In the genomic region with DNA sequence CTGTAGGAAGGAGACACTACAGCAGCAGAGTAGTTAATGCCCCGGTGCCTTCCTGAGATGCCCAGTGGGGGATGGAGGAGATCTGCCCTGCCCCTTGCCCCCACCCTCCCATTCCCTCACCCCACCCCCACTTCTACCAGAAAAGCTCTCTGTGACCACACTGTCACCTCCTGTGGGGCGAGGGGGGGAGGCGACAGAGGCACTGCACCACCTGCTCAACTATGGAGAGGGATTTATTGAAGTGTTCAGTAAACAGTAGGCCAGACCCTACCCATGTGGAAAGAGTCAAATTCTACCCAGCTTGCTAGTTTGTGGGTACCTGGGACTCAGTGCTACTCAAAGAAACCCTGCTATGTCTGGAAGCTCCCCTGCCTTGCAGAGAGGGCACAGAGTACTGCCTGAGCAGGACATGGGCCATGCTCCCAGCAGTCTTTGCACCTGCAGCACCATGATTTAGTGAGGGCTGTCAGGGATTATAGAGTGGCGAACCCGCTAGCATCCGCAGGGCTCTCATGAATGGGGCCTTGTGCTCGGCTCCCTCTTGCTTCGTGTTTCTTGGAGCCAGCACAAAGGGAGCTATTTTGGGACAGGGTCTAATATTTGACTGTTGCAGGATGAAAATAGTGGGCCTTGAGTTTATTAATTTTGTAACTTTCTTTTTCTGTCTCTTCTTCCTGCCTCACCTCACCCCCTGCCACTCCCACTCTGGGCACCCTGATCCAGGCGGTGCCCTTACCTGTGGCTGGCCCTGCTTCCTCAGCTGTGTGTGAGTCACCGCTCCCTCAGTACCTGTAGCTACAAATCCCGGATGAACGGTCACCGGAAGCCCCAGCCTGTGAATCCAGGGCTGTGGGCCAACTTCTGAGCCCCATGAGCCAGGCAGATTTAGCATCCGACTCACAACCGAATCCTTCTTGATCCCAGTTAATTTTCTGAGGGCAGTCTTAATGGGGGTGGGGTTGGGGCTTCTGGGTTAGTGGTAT, we compare ENCODE assay signal across 14 mouse cellular contexts.
DNase-seq lines count a peak whose midpoint lies in the region; ATAC-seq and TF ChIP-seq lines count a peak whose summit lies in the region.
"Had no signal": no experiment of that assay in that cellular context is flagged by ENCODE, and none has a peak within 500 bp of the region (broad histone marks: within the 10 kb centered on the region; RNA-seq: fewer than 3 reads in every experiment).

No protein-coding gene starts in this region.

- H3K27ac ChIP-seq in kidney, embryonic 15.5 days, result no peak overlapping the region
- H3K27ac ChIP-seq in midbrain, embryonic 13.5 days, result no peak overlapping the region
- H3K27ac ChIP-seq in forebrain, embryonic 13.5 days, result no peak overlapping the region
- H3K27ac ChIP-seq: heart, embryonic 10.5 days; macrophage had no signal

- H3K4me3 ChIP-seq in kidney, embryonic 15.5 days (replicated peaks), result no peak overlapping the region
- no peak overlapping the region for H3K4me3 ChIP-seq in midbrain, embryonic 13.5 days (replicated peaks)
- no peak overlapping the region for H3K4me3 ChIP-seq in forebrain, embryonic 13.5 days
- H3K4me3 ChIP-seq: heart, embryonic 10.5 days had no signal

- no peak for TF ChIP-seq CTCF in brain, embryonic 14.5 days (IDR thresholded peaks at IDR 0.05; ENCODE audit: borderline replicate concordance, extremely low read depth, insufficient read depth, insufficient read length)

- H3K9me3 ChIP-seq in kidney, embryonic 15.5 days (replicated peaks), result no peaks in the 10 kb centered on the region
- H3K9me3 ChIP-seq in midbrain, embryonic 13.5 days, result peaks cover 9% of the 10 kb centered on the region; the same call in 1 of the 2 replicates
- H3K9me3 ChIP-seq in forebrain, embryonic 13.5 days (replicated peaks), result no peaks in the 10 kb centered on the region
- H3K9me3 ChIP-seq: heart, embryonic 10.5 days had no signal

- no peak for DNase-seq in kidney, postnatal 10 days
- DNase-seq in brain, embryonic 14.5 days (ENCODE audit: low read depth), result peak; percentile 44
- peak; percentile 24 for DNase-seq in gonadal fat pad, adult 2 months (ENCODE audit: low read depth)
- no peak for DNase-seq in frontal cortex, postnatal 36 days (ENCODE audit: low spot score in 2 of 2)
- DNase-seq in frontal cortex, postnatal 10 days (ENCODE audit: low spot score in 2 of 2), result no peak
- DNase-seq: adrenal gland, postnatal 36 days; cerebellum, adult 9-11 months; liver; spleen, adult 18-20 months had no signal

- H3K27me3 ChIP-seq in kidney, embryonic 15.5 days, result no peaks in the 10 kb centered on the region
- H3K27me3 ChIP-seq in midbrain, embryonic 13.5 days, result no peaks in the 10 kb centered on the region
- no peaks in the 10 kb centered on the region for H3K27me3 ChIP-seq in forebrain, embryonic 13.5 days

- no peak overlapping the region for H3K9ac ChIP-seq in kidney, embryonic 15.5 days
- H3K9ac ChIP-seq in midbrain, embryonic 13.5 days (replicated peaks), result no peak overlapping the region
- H3K9ac ChIP-seq in forebrain, embryonic 13.5 days, result no peak overlapping the region

- H3K4me2 ChIP-seq in kidney, embryonic 15.5 days, result no peak overlapping the region
- H3K4me2 ChIP-seq in midbrain, embryonic 13.5 days (replicated peaks), result no peak overlapping the region
- H3K4me2 ChIP-seq in forebrain, embryonic 13.5 days, result no peak overlapping the region

- 0 out of 2 replicates have a peak, but pooled peaks have one; percentile 18 for ATAC-seq in kidney, embryonic 15.5 days (replicated peaks; ENCODE audit: low FRiP score)
- 0 out of 2 replicates have a peak, but pooled peaks have one; percentile 40 for ATAC-seq in midbrain, embryonic 13.5 days
- ATAC-seq in forebrain, embryonic 13.5 days, result no peak

- no peaks in the 10 kb centered on the region for H3K36me3 ChIP-seq in kidney, embryonic 15.5 days
- no peaks in the 10 kb centered on the region for H3K36me3 ChIP-seq in midbrain, embryonic 13.5 days
- no peaks in the 10 kb centered on the region for H3K36me3 ChIP-seq in forebrain, embryonic 13.5 days (ENCODE audit: poor library complexity, severe bottlenecking)
- H3K36me3 ChIP-seq: heart, embryonic 10.5 days had no signal

- 0 out of 2 replicates have a peak, but pooled peaks cover 2% of the 10 kb centered on the region for H3K4me1 ChIP-seq in kidney, embryonic 15.5 days
- peaks cover 12% of the 10 kb centered on the region for H3K4me1 ChIP-seq in midbrain, embryonic 13.5 days (replicated peaks)
- no peaks in the 10 kb centered on the region for H3K4me1 ChIP-seq in forebrain, embryonic 13.5 days

- WGBS in kidney, embryonic 15.5 days, result 54% methylated on average over 15 of the region's 15 CpGs
- 62% methylated on average over 15 of the region's 15 CpGs for WGBS in midbrain, embryonic 13.5 days
- WGBS in forebrain, embryonic 13.5 days, result 68% methylated on average over 15 of the region's 15 CpGs

- TF ChIP-seq POLR2A in brain, embryonic 14.5 days (IDR thresholded peaks at IDR 0.05; ENCODE audit: borderline replicate concordance, extremely low read depth, insufficient read depth, insufficient read length, poor library complexity, severe bottlenecking), result no peak

Comparison
In these comparisons a context has a peak if more than half of its experiments do, and no peak if none do; other contexts are left out.
1. DNase-seq: peak in brain, embryonic 14.5 days (single experiment) and gonadal fat pad, adult 2 months (single experiment); none in kidney, postnatal 10 days (single experiment), frontal cortex, postnatal 36 days (0 of 2) and frontal cortex, postnatal 10 days (0 of 2).